23 mouse cellular contexts compared by ENCODE assay signal in the genomic region with DNA sequence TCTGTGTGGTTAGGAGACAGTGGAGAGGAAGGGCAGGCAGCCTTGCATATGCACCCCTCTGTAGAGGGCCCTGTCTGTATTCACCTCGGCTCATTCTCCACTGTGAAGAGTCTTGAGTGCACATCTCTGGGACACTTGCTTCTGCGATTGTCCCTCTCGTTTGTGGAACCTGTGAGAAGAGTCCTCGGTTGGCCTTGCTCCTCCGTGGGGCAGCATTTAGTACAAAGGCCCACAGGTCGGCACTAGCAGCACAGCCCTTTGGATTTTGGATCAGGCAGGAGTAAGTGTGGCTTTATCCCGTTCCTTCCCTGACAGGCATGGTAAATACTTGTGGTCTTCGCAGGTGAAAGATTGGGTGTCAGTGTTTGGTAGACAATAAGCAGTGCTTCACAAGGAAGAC. TPM values are rescaled to one million over a fixed set of nuclear protein-coding genes. Genes with fewer than 3 reads are reported as not detected.
DNase-seq lines count a peak whose midpoint lies in the region; ATAC-seq lines count a peak whose summit lies in the region.
"Had no signal": no experiment of that assay in that cellular context is flagged by ENCODE, and none has a peak within 500 bp of the region (broad histone marks: within the 10 kb centered on the region; RNA-seq: fewer than 3 reads in every experiment).

No protein-coding gene starts in this region.

- ATAC-seq in heart, embryonic 13.5 days (ENCODE audit: extremely low read depth, insufficient number of reproducible peaks, low FRiP score, low TSS enrichment): no peak
- peak; percentile 41 for ATAC-seq in kidney, embryonic 15.5 days (replicated peaks; ENCODE audit: low FRiP score)
- ATAC-seq in intestine, embryonic 15.5 days: no peak
- ATAC-seq in stomach, embryonic 14.5 days (ENCODE audit: insufficient number of reproducible peaks, insufficient read depth, low FRiP score, low read depth): peak; percentile 16; the same call in 1 of the 2 replicates
- ATAC-seq: forebrain, postnatal 0 days; liver, embryonic 12.5 days had no signal

- no peak overlapping the region for H3K4me3 ChIP-seq in heart, embryonic 13.5 days
- no peak overlapping the region for H3K4me3 ChIP-seq in kidney, embryonic 15.5 days (replicated peaks)
- H3K4me3 ChIP-seq in intestine, embryonic 15.5 days (replicated peaks): no peak overlapping the region
- no peak overlapping the region for H3K4me3 ChIP-seq in stomach, embryonic 14.5 days (ENCODE audit: low read depth, low read length)
- H3K4me3 ChIP-seq: hindbrain, embryonic 15.5 days; limb, embryonic 13.5 days; liver, embryonic 12.5 days; megakaryocyte, embryonic 14.5 days had no signal

- H3K9me3 ChIP-seq in heart, embryonic 13.5 days: peaks cover 4% of the 10 kb centered on the region; the same call in 1 of the 2 replicates
- no peaks in the 10 kb centered on the region for H3K9me3 ChIP-seq in kidney, embryonic 15.5 days (replicated peaks)
- no peaks in the 10 kb centered on the region for H3K9me3 ChIP-seq in intestine, embryonic 15.5 days
- no peaks in the 10 kb centered on the region for H3K9me3 ChIP-seq in stomach, embryonic 14.5 days (ENCODE audit: control insufficient read depth, low read depth, low read length)
- H3K9me3 ChIP-seq: hindbrain, embryonic 15.5 days; limb, embryonic 13.5 days; liver, embryonic 12.5 days had no signal

- no peaks in the 10 kb centered on the region for H3K27me3 ChIP-seq in heart, embryonic 13.5 days (replicated peaks)
- H3K27me3 ChIP-seq in kidney, embryonic 15.5 days: no peaks in the 10 kb centered on the region
- no peaks in the 10 kb centered on the region for H3K27me3 ChIP-seq in intestine, embryonic 15.5 days (replicated peaks)
- H3K27me3 ChIP-seq in stomach, embryonic 14.5 days (ENCODE audit: control insufficient read depth, insufficient read depth, low read length): no peaks in the 10 kb centered on the region
- H3K27me3 ChIP-seq: hindbrain, embryonic 15.5 days; limb, embryonic 13.5 days; liver, embryonic 12.5 days had no signal

- peak overlapping the region; percentile 61 for H3K27ac ChIP-seq in heart, embryonic 13.5 days (replicated peaks)
- peak overlapping the region; percentile 76 for H3K27ac ChIP-seq in kidney, embryonic 15.5 days
- H3K27ac ChIP-seq in intestine, embryonic 15.5 days: peak overlapping the region; percentile 41; the same call in 1 of the 2 replicates
- H3K27ac ChIP-seq in stomach, embryonic 14.5 days (ENCODE audit: low read length): peak overlapping the region; percentile 84
- H3K27ac ChIP-seq: hindbrain, embryonic 15.5 days; limb, embryonic 13.5 days; liver, embryonic 12.5 days had no signal

- H3K4me2 ChIP-seq in heart, embryonic 13.5 days: no peak overlapping the region
- no peak overlapping the region for H3K4me2 ChIP-seq in kidney, embryonic 15.5 days
- H3K4me2 ChIP-seq in intestine, embryonic 15.5 days (replicated peaks): no peak overlapping the region
- H3K4me2 ChIP-seq in stomach, embryonic 14.5 days (replicated peaks; ENCODE audit: low read depth, low read length): no peak overlapping the region
- H3K4me2 ChIP-seq: hindbrain, embryonic 15.5 days; limb, embryonic 13.5 days; liver, embryonic 12.5 days; lung, embryonic 14.5 days had no signal

- H3K36me3 ChIP-seq in heart, embryonic 13.5 days: peaks cover 8% of the 10 kb centered on the region
- no peaks in the 10 kb centered on the region for H3K36me3 ChIP-seq in kidney, embryonic 15.5 days
- no peaks in the 10 kb centered on the region for H3K36me3 ChIP-seq in intestine, embryonic 15.5 days
- H3K36me3 ChIP-seq in stomach, embryonic 14.5 days (ENCODE audit: control insufficient read depth, insufficient read depth, low read length): no peaks in the 10 kb centered on the region
- H3K36me3 ChIP-seq: hindbrain, embryonic 15.5 days; limb, embryonic 13.5 days; liver, embryonic 12.5 days had no signal

- no peak overlapping the region for H3K9ac ChIP-seq in heart, embryonic 13.5 days
- H3K9ac ChIP-seq in kidney, embryonic 15.5 days: no peak overlapping the region
- H3K9ac ChIP-seq in intestine, embryonic 15.5 days: no peak overlapping the region
- H3K9ac ChIP-seq in stomach, embryonic 14.5 days (replicated peaks; ENCODE audit: low read depth, low read length): no peak overlapping the region
- H3K9ac ChIP-seq: forebrain, postnatal 0 days; hindbrain, embryonic 15.5 days; limb, embryonic 13.5 days; liver, embryonic 12.5 days; lung, embryonic 14.5 days had no signal

- 70% methylated on average over 8 of the region's 8 CpGs for WGBS in heart, embryonic 13.5 days
- 81% methylated on average over 8 of the region's 8 CpGs for WGBS in kidney, embryonic 15.5 days
- 76% methylated on average over 8 of the region's 8 CpGs for WGBS in intestine, embryonic 15.5 days
- WGBS in stomach, embryonic 14.5 days: 72% methylated on average over 8 of the region's 8 CpGs

- peaks cover 28% of the 10 kb centered on the region for H3K4me1 ChIP-seq in heart, embryonic 13.5 days
- H3K4me1 ChIP-seq in kidney, embryonic 15.5 days: peaks cover 23% of the 10 kb centered on the region
- H3K4me1 ChIP-seq in intestine, embryonic 15.5 days (replicated peaks): peaks cover 12% of the 10 kb centered on the region
- peaks cover 19% of the 10 kb centered on the region; the same call in 1 of the 2 replicates for H3K4me1 ChIP-seq in stomach, embryonic 14.5 days (ENCODE audit: control insufficient read depth, insufficient read depth, low read length)
- H3K4me1 ChIP-seq: hindbrain, embryonic 15.5 days had no signal

- DNase-seq in heart, postnatal 25 days (ENCODE audit: low spot score): no peak
- DNase-seq in kidney, adult 8-10 months: no peak
- no peak for DNase-seq in adrenal gland, postnatal 36 days
- no peak for DNase-seq in adrenal gland, postnatal 25 days
- DNase-seq: adrenal gland, adult 8-10 months; cerebellum, adult 2 months; cerebellum, postnatal 25 days; embryo, embryonic 11 days; forebrain, postnatal 0 days; gastrocnemius, postnatal 36 days; layer of hippocampus, postnatal 36 days; lung, embryonic 14.5 days; midbrain, embryonic 14.5 days; right cerebral cortex, postnatal 14 days; thymus, postnatal 25 days had no signal

- intact Hi-C loops in heart, postnatal 25 days (cut with DNase I): no loop called here

RNA-seq across cellular contexts. Expression of a gene that starts 23.8 kb away (rescaled TPM):
- 14.0 and 16.5 TPM in 2 replicates for polyA plus RNA-seq in heart, embryonic 13.5 days (2015; fragmentation: Nextera tagmentation; extraction: Ambion mirVana)
- total RNA-seq in heart, postnatal 25 days (2021): 100 to 1,000 TPM; 172 to 189 TPM
- 15.8 and 16.3 TPM in 2 replicates for polyA plus RNA-seq in kidney, embryonic 15.5 days (2015; fragmentation: Nextera tagmentation; extraction: Ambion mirVana)
- 8.6 and 9.3 TPM in 2 replicates for polyA plus RNA-seq in intestine, embryonic 15.5 days (2015; fragmentation: Nextera tagmentation; extraction: Ambion mirVana)
- polyA plus RNA-seq in stomach, embryonic 14.5 days (2014; fragmentation: Nextera tagmentation; extraction: Ambion mirVana): 6.7 and 7.5 TPM in 2 replicates
- 100 to 1,000 TPM in 1 of 2 experiments, 10 to 100 TPM in 1; 91.9 to 225 TPM for total RNA-seq in adrenal gland, postnatal 36 days (2021)
- total RNA-seq in adrenal gland, postnatal 25 days (2021): 151 and 228 TPM in 2 replicates

RNA-seq across cellular contexts. Expression of a gene that starts 52.9 kb away (rescaled TPM):
- 39.2 and 43.9 TPM in 2 replicates for polyA plus RNA-seq in heart, embryonic 13.5 days (2015; fragmentation: Nextera tagmentation; extraction: Ambion mirVana)
- total RNA-seq in heart, postnatal 25 days (2021): 1 to 10 TPM in 1 of 2 experiments, under 1 TPM in 1; 0.60 to 1.1 TPM
- polyA plus RNA-seq in kidney, embryonic 15.5 days (2015; fragmentation: Nextera tagmentation; extraction: Ambion mirVana): 60.9 and 66.7 TPM in 2 replicates
- 42.3 and 52.5 TPM in 2 replicates for polyA plus RNA-seq in intestine, embryonic 15.5 days (2015; fragmentation: Nextera tagmentation; extraction: Ambion mirVana)
- 59.1 and 60.7 TPM in 2 replicates for polyA plus RNA-seq in stomach, embryonic 14.5 days (2014; fragmentation: Nextera tagmentation; extraction: Ambion mirVana)
- 1 to 10 TPM; 6.2 to 7.5 TPM for total RNA-seq in adrenal gland, postnatal 36 days (2021)
- total RNA-seq in adrenal gland, postnatal 25 days (2021): 8.7 and 16.0 TPM in 2 replicates

Comparison
In these comparisons a context has a peak if more than half of its experiments do, and no peak if none do; other contexts are left out.
1. ATAC-seq: peak in kidney, embryonic 15.5 days (single experiment) and stomach, embryonic 14.5 days (single experiment); none in heart, embryonic 13.5 days (single experiment) and intestine, embryonic 15.5 days (single experiment).
2. Peak in every context shown above with its lines, with median percentiles within 50 percentile points of each other: H3K27ac ChIP-seq.